Mouse (Mus musculus) forelimb bud, embryonic 11.5 days (tissue): Measurements from ENCODE around the gene Lpcat2.

ENCODE experiments used
- DNase-seq: peaks from one replicate; pipeline ENCODE4 v3.0.0-alpha.2; 2012; ENCODE audit warnings: low read depth, low spot score

Gene Lpcat2

GRCm38 (mm10) chr8:92855171-92855894 lies at the start of gene Lpcat2:
Gene Lpcat2, plus strand, starts transcription at chr8:92855339.
- peak; percentile 69 for DNase-seq

DNA sequence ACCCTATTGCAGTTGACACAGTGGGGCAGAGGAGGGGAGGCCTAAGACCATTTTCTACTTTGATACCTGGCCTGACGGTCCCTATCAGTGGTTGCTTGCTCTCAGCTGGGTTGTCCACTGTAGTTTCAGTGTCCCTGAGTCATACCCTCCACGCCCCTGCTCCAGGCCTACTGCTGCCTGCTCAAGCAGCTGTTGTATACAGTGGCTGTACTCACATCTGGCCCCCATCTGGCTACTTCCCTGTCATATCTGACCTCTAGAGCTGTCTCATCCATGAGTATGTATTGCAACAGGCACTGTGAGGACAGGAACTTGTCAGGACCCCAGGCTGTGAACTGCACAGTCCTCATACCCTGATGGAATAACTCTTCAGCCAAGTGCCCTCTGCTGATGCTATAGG lies 42.4 kb upstream of the Lpcat2 start:
- DNase-seq = no peak

DNA sequence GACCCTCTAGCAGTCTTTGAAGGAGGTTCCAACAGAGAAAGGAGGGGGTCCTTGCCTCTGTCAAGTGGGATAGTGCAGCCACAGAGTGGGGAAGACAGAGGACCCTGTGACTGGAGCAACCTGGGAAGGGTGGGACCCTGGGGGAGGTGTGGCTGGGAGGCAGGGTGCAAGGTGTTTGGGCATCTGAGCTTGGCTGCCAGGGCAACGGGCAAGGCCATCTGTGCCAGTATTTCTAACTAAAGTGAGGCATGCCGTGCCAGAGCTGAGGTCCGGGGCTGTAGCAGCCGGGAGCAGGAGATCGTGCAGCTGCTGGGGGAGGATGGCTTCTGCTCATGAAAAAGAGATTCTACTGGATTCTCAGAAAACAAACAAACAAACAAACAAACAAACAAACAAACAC lies 39.5 kb upstream of the Lpcat2 start:
- DNase-seq = no peak

- peak; percentile 95 for DNase-seq
Observed at GRCm38 (mm10) chr8:92817928-92818818, 37.0 kb upstream of the Lpcat2 start.

DNA sequence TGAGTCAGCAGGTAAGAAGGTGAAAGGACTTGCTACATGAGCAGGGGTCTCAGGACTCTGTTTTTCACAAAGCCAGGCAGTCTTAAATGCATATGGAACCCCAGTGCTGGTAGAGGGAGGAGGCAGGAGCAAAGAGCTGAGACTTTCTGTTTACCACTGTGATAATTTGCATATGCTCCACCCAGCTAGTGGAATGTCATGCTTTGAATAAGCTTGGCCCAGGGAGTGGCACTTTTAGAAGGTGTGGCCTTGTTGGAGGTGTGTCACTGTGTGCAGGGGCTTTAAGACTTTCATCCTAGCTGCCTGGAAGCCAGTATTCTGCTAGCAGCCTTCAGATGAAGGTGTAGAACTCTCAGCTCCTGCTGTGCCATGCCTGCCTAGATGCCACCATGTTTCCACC lies 34.0 kb upstream of the Lpcat2 start:
- no peak for DNase-seq

- DNase-seq = no peak
Observed at GRCm38 (mm10) chr8:92822386-92822785, 32.8 kb upstream of the Lpcat2 start.

- no peak for DNase-seq
Observed at GRCm38 (mm10) chr8:92825991-92826390, 29.1 kb upstream of the Lpcat2 start.

DNA sequence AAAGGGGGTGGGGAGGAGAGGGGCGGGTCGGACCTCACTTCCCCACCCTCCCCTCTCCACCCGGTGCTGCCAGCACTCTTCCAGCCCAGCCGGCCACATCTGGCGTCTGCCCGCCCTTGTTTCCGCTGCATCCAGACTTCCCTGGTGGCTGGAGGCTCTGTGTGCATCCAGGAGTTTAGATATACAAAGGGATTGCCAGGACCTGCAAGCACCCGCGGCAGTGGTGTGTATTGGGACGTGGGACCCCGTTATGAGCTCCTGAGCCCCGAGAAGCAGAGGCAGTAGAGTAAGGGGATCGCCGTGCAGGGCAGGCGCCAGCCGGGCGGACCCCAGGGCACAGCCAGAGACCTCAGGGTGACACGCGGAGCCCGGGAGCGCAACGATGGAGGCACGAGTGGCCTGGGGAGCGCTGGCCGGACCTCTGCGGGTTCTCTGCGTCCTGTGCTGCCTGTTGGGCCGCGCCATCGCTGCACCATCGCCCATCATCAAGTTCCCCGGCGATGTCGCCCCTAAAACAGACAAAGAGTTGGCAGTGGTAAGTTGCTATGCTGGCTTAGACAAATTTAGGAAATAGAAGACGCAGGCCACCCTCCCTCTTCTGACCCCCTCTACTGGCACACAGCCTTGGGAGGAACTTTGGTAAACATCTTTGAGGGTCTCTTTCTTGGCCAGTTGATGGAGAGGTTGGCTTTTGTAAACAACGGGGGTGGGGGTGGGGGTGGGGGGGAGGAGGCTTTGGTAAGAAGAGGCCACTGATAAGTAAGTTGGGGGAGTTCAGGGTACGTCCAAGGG lies 27.7 kb upstream of the Lpcat2 start, which contains the start of gene Mmp2:
Gene Mmp2 (plus strand): TSS at position 49 of the 792 bp plus-strand sequence.
- DNase-seq = peak; percentile 85

GRCm38 (mm10) chr8:92828251-92828743 lies 26.8 kb upstream of the Lpcat2 start:
- DNase-seq = peak; percentile 29

GRCm38 (mm10) chr8:92834065-92834731 lies 20.9 kb upstream of the Lpcat2 start:
- no peak for DNase-seq

DNA sequence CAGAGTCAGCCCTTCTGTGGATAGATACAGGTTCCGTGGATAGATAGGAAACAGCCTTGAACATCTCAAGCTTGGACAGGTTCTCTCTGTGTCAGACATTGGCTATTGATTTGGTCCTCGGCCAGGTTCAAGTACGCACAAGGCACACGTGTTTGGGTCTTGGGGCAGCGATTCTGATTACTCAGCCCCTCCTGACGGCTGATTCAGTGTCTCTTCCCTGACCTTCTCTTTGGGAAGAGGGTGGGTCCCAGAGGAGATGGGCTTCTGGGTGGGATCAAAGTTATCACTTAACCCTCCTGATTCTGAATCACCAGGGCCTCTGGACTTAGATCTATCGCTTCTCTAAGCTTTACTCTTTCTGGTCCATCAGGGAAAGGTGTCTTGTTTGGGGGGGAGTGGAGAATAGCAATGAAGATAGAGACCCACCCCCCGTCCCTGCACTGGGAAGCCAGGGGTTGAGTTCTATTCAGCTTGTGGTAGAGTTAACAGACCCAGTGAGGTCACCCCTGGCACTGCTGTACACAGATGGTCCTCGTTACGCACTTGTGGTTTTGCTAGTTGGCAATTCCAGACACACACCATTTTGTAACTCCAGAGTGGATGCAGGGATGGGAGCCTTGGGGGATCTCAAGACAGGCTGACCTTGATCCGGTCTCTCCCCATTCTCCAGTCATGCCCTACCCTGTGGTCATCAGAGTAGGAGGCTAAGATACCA lies 20.2 kb upstream of the Lpcat2 start:
- no peak for DNase-seq

DNA sequence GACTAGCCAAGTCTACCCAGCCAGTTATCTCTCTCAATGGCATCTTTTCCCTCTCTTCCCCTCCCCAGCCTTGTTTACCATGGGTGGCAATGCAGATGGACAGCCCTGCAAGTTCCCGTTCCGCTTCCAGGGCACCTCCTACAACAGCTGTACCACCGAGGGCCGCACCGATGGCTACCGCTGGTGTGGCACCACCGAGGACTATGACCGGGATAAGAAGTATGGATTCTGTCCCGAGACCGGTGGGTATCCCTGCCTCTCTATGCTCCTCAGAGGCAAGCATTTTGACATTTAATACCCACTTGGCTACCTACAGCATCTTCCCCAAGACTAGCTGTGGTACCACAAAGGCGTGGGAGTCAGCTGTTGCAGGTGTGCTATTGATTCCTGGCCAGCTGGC lies 19.2 kb upstream of the Lpcat2 start:
- DNase-seq = no peak

GRCm38 (mm10) chr8:92838616-92839015 lies 16.5 kb upstream of the Lpcat2 start:
- DNase-seq = no peak

- no peak for DNase-seq
Observed at GRCm38 (mm10) chr8:92839161-92839560, 16.0 kb upstream of the Lpcat2 start.

DNA sequence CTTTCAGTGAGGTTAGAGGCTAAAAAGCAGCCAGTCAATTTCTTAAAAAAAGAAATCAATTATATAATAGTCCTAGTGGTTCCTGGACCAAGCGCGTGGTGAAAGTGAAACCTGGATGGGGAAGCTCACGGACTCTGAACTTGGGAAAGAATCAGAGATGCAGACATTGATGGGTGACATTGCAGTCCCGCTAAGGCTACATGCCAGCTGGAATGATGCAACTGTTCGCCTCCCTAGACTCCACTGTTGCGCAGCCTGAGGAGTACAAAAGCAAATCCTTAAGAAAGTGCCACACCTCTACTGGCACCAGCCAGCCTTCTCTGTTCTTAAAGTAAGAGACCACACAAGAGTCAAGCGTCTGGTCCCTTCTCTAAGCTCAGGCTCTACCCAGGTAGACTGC lies 15.3 kb upstream of the Lpcat2 start:
- no peak for DNase-seq

DNA sequence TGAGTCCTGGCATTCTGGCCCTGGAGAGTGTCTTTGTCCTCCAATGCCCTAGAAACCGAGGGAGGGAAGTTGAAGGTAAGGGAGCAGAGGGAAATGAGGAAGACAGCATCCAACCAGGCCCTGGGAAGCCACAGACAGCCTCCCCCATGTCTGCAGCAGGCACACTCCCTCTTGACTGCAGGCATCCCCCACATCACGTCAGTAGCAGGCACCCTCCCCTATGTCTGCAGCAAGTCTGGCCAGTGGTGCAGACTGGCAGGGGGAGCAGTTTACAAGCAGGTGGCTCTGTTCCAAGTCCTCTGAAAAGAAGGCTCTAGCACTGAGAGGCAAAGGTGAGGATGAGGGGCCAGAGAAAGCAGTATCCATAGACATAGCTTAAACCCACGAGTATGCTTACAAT lies 8.5 kb upstream of the Lpcat2 start:
- DNase-seq = no peak

DNA sequence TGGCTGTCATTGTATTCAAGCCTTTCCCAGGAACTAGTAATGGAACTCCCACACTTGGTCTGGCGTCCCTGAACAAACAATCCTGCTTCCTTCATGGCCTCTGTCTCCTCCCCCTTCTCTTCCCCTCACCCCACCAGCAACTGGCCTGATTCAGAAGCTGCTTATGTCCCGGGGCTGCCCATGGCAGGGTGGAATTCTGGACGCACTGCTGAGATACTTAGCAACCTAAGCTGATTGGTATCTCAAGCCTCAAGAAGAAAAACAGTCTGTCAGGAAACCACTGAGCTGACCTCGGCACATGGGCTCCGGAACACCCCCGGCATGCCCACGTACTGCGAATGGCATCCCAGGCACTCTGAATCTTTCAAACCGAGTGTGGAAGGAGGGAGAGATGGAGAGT lies 7.8 kb upstream of the Lpcat2 start:
- DNase-seq = no peak

DNA sequence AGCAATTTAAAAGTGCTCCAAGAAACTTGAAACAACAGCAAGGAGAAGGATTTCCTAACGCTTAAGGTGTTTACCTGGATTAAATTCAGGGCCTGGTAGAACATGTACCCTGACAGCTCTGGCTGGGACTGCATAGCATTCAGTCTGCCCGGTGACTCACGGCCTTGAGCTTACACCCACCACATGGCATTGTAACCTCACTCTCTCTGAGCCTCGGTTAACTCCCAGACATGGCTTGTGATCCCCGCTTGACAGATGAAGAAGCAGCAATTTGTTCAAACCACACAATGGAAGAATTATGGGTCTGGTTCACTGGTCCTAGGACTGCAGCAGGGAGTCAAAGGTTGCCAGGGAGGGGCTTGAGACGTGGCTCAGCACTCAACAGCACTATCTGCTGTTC lies 5.9 kb upstream of the Lpcat2 start:
- no peak for DNase-seq

- DNase-seq = no peak
Observed at GRCm38 (mm10) chr8:92850239-92850638, 4.9 kb upstream of the Lpcat2 start.

- DNase-seq = no peak
Observed at GRCm38 (mm10) chr8:92851381-92851780, 3.8 kb upstream of the Lpcat2 start.
